Mouse (Mus musculus) liver, embryonic 12.5 days (tissue): ENCODE results near the gene Pard3. TPM values are rescaled to one million over a fixed set of nuclear protein-coding genes. Genes with fewer than 3 reads are reported as not detected.

Experiments
- ATAC-seq: fragments of 200-750 bp; cut with Nextera tagmentation; 2 replicates; pipeline ENCODE4 v1.8.0; 2017; ENCODE audit warnings: moderate number of reproducible peaks, mild to moderate bottlenecking, moderate library complexity
- H3K27ac ChIP-seq: fragments of 300-500 bp; sonication (generic); 2 replicates; pipeline ENCODE4 v1.5.1; 2016; ENCODE audit warnings: mild to moderate bottlenecking
- H3K27me3 ChIP-seq: fragments of 300-500 bp; sonication (generic); replicated peaks from 2 replicates; pipeline ENCODE4 v1.6.1; 2016; ENCODE audit warnings: mild to moderate bottlenecking, moderate library complexity
- H3K36me3 ChIP-seq: fragments of 300-500 bp; sonication (generic); 2 replicates; pipeline ENCODE4 v1.6.1; 2016; ENCODE audit warnings: mild to moderate bottlenecking, moderate library complexity
- H3K4me1 ChIP-seq: fragments of 300-500 bp; sonication (generic); 2 replicates; pipeline ENCODE4 v1.6.1; 2016
- H3K4me2 ChIP-seq: fragments of 300-500 bp; sonication (generic); 2 replicates; pipeline ENCODE4 v1.6.1; 2016; ENCODE audit warnings: mild to moderate bottlenecking, moderate library complexity
- H3K4me3 ChIP-seq: fragments of 300-500 bp; sonication (generic); 2 replicates; pipeline ENCODE4 v1.5.1; 2016; ENCODE audit warnings: mild to moderate bottlenecking, moderate library complexity
- H3K9ac ChIP-seq: fragments of 300-500 bp; sonication (generic); 2 replicates; pipeline ENCODE4 v1.6.1; 2016; ENCODE audit warnings: mild to moderate bottlenecking, moderate library complexity
- H3K9me3 ChIP-seq: fragments of 300-500 bp; sonication (generic); replicated peaks from 2 replicates; pipeline ENCODE4 v1.6.1; 2016; ENCODE audit warnings: mild to moderate bottlenecking, moderate library complexity
- WGBS: fragments of 180-500 bp; shearing (Covaris S2); methylation state at CpG from one replicate; pipeline ENCODE4 v1.1.7; 2016; ENCODE audit not compliant: insufficient replicate concordance; 5-methylcytosine and 5-hydroxymethylcytosine counted together
- polyA plus RNA-seq: library from polyadenylated mRNA; unstranded; fragments of >200 nt; fragmentation: Nextera tagmentation; extraction: Ambion mirVana; gene quantifications from 2 replicates; pipeline ENCODE4 v1.2.1, GENCODE M21; 2016

The Pard3 gene
- polyA plus RNA-seq, 1 experiment from 2014 or later, result 8.5 TPM

DNA sequence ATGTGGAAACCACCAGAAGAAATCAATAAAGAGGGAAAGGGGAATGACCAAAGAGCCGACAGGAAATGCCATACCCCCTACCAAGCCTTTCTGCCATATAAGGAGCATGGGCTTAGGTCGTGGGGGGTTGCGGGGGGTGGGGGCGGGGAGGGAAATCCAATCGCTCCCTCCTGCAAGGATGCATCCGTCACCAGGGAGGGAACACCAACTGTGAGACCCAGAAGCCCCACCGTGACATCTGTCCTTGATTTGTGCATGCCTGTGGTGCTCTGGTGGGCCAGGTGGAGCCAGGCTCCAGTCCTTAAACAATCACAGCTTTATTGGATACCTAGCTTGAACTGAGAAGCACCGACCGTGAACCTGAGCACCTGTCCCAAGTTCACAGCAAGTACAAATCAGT lies 24.7 kb downstream of the Pard3 start:
- no peak overlapping the region for H3K9ac ChIP-seq
- H3K27ac ChIP-seq, result no peak overlapping the region
- H3K4me3 ChIP-seq, result no peak overlapping the region
- H3K4me2 ChIP-seq, result peak overlapping the region; percentile 16; the same call in 1 of the 2 replicates
- ATAC-seq, result 0 out of 2 replicates have a peak, but pooled peaks have one; percentile 23
- WGBS, result 23% methylated on average over 9 of the region's 9 CpGs
- no peaks in the 10 kb centered on the region for H3K9me3 ChIP-seq
- H3K27me3 ChIP-seq, result no peaks in the 10 kb centered on the region
- peaks cover 23% of the 10 kb centered on the region for H3K4me1 ChIP-seq
- no peaks in the 10 kb centered on the region for H3K36me3 ChIP-seq

DNA sequence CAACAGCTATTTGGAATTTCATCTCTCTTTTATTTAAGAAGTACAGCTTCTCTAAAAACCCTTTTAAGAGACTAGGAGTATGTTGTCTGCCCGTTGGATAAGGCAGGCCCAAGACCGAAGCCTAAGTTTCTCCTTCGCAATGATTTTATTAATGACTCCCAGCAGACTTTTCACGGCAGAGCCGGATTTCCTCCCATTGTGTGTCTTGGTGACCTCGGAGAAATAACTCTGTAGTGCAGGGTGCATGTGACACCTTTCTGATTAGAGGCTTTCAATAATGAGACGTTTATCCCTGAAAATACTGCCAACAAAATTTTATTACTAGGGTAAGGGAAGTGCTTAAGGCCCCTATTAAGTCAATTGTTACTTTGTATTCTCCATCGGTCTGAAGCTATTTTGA lies 25.3 kb downstream of the Pard3 start:
- no peak overlapping the region for H3K9ac ChIP-seq
- H3K4me2 ChIP-seq, result no peak overlapping the region
- ATAC-seq, result no peak
- no peak overlapping the region for H3K4me3 ChIP-seq
- WGBS, result 36% methylated on average over 8 of the region's 8 CpGs
- no peaks in the 10 kb centered on the region for H3K36me3 ChIP-seq
- H3K27ac ChIP-seq, result no peak overlapping the region
- H3K4me1 ChIP-seq, result peaks cover 23% of the 10 kb centered on the region
- H3K27me3 ChIP-seq, result no peaks in the 10 kb centered on the region
- H3K9me3 ChIP-seq, result no peaks in the 10 kb centered on the region

DNA sequence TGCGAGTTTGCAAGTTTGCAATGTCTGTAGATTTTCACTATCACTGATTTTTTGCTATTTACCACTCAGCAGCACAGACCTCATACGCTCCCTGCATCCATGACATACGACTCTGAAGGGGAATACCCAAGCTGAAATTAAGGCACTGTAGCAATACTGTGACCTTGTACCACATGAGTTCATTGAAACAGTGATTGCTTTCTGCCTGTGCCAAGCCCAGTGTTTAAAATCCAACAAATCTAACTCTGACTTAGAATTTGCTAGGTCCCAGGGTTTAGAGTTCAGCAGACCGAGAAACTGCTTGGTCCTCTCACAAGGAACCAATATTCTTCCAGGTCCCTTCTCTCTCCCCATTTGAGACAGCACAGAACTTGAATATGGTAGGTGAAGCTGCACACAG lies 26.7 kb downstream of the Pard3 start:
- 63% methylated on average over 4 of the region's 4 CpGs for WGBS
- Histone ChIP-seq H3K36me3 (no peaks in the 10 kb centered on the region), H3K4me1 (peaks cover 23% of the 10 kb centered on the region), H3K9me3 (no peaks in the 10 kb centered on the region), H3K4me2 (no peak overlapping the region), H3K27me3 (no peaks in the 10 kb centered on the region), H3K4me3 (no peak overlapping the region), H3K27ac (no peak overlapping the region), H3K9ac (no peak overlapping the region)
- ATAC-seq, result no peak

DNA sequence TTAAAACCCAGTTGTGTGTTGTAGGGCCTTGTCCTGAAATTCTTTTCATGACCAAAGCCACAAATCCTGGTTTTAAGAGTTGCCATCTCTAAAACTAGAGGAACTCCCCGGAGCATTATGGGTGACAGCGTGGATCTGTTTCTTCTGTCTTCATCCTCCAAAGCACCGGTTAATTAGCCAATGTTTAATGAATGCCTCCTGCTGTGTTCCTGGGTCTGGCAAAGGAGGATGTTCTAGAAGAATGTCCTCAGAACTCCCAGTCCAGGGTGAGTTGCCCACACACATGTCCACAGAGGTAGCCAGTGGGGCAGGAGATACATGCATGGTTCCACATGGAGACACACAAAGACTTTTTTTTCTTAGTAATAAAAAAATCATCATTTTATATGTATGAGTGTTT lies 28.2 kb downstream of the Pard3 start:
- H3K4me1 ChIP-seq, result peaks cover 23% of the 10 kb centered on the region
- H3K9me3 ChIP-seq, result no peaks in the 10 kb centered on the region
- no peak overlapping the region for H3K4me2 ChIP-seq
- ATAC-seq, result no peak
- H3K4me3 ChIP-seq, result no peak overlapping the region
- H3K27me3 ChIP-seq, result no peaks in the 10 kb centered on the region
- H3K36me3 ChIP-seq, result no peaks in the 10 kb centered on the region
- no peak overlapping the region for H3K9ac ChIP-seq
- H3K27ac ChIP-seq, result no peak overlapping the region
- 75% methylated on average over 3 of the region's 3 CpGs for WGBS

DNA sequence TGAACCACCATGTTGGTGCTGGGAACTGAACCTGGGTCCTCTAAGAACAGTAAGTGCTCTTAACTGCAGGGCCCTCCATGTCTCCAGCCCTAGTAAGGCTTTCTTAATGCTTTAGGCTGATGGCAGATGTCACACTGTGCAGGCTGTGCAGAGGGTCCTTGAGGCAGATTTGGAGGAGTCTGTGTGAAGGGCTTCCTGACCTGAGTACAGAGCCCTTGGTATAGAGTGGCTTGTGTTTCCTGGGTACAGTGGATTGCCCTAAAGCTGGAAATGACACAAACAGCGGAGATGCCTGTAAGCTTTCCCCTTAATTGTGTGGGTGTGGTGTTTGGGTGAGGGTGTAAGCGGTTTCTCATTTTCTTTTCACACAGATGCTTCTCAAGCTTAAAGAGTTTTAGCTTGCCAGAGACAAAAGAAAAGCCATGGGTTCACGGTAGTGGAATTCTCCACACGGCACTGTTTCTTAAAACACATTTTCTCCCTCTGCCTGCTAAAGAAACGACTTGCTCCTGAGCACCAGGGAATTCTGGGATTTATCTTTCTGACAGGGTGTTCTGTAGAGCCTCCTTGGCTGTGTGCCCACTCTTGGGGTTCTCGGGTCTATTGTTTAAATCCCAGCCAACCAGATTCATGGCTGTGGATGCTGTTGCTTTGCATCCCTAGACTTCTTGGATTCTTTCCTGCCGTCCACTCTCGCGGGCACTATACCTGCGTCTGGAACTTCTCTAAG lies 28.9 kb downstream of the Pard3 start:
- H3K4me2 ChIP-seq, result no peak overlapping the region
- H3K9me3 ChIP-seq, result no peaks in the 10 kb centered on the region
- H3K4me3 ChIP-seq, result no peak overlapping the region
- 39% methylated on average over 10 of the region's 10 CpGs for WGBS
- H3K27me3 ChIP-seq, result no peaks in the 10 kb centered on the region
- peaks cover 23% of the 10 kb centered on the region for H3K4me1 ChIP-seq
- H3K9ac ChIP-seq, result no peak overlapping the region
- H3K36me3 ChIP-seq, result no peaks in the 10 kb centered on the region
- ATAC-seq, result no peak
- no peak overlapping the region for H3K27ac ChIP-seq

DNA sequence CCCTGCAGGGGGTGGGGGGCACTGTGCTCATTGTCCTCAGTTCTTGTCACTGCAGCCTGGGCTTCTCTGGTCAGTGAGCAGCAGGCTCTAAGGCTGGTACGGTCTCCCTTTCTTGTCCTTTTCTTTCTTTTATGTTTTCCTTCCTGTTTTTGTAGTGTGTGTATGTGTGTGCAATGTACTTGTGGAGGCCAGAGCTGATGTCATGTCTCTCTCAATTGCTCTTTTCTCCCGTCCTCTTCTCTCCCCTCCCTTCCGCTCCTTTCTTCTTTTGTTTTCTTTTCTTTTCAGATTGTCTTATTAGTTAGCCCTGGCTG lies 29.4 kb downstream of the Pard3 start:
- Histone ChIP-seq H3K9ac (no peak overlapping the region), H3K9me3 (no peaks in the 10 kb centered on the region), H3K27ac (no peak overlapping the region), H3K4me2 (no peak overlapping the region), H3K4me1 (peaks cover 18% of the 10 kb centered on the region), H3K36me3 (no peaks in the 10 kb centered on the region), H3K4me3 (no peak overlapping the region), H3K27me3 (no peaks in the 10 kb centered on the region)
- WGBS, result 52% methylated on average over 3 of the region's 3 CpGs
- no peak for ATAC-seq

DNA sequence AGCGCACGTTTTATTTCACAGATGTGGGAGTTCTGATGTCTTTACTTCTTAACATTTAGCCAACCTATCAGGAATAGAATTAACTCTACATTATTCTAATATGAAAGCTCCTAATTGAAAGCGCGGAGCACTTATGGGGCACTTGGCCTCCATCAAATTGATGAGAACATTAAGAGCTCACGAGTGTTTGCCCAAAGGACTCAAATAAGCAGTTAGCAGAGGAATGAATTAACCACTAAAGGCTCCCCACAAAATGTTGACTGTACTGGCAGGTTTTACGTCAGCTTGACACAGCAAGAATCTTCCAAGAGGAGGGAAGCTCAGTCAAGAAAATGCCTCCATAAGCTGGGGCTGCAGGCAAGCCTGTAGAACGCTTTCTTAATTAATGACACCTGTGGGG lies 32.1 kb downstream of the Pard3 start:
- H3K9ac ChIP-seq, result no peak overlapping the region
- no peak overlapping the region for H3K4me2 ChIP-seq
- no peak for ATAC-seq
- peaks cover 14% of the 10 kb centered on the region for H3K4me1 ChIP-seq
- no peak overlapping the region for H3K27ac ChIP-seq
- WGBS, result 75% methylated on average over 7 of the region's 7 CpGs
- H3K36me3 ChIP-seq, result no peaks in the 10 kb centered on the region
- H3K27me3 ChIP-seq, result no peaks in the 10 kb centered on the region
- H3K9me3 ChIP-seq, result no peaks in the 10 kb centered on the region
- no peak overlapping the region for H3K4me3 ChIP-seq

DNA sequence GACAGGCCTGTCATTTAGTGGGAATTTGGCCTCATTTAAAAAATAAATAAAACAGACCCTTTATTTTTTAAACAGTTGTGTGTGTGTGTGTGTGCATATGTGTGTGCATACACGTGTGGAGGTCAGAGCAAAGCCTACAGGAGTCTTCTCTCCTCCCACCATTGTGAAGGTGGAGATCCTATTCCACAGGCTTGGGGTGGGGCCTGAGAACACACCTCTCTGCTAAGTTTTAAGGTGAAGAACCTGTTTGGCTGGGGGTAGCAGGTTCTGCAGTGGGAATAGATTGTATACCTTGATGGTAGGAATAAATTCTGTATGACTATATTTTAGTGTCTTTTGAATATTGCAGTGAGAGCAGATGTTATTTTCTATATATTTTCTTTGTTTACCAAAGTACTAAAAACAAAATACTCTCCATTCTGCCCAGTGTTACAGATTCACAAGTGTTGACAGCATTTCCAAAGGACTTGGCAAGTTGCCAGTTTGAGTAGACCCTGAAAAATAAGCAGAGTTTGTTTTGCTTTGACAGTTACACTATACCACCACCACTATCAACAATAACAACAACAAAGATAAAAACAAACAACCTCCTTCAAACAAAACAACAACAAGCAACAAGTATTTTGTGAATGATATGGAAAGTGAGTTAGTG lies 35.9 kb downstream of the Pard3 start:
- Histone ChIP-seq H3K9ac (no peak overlapping the region), H3K36me3 (no peaks in the 10 kb centered on the region), H3K4me3 (no peak overlapping the region), H3K4me2 (no peak overlapping the region), H3K27me3 (no peaks in the 10 kb centered on the region), H3K4me1 (no peaks in the 10 kb centered on the region), H3K9me3 (no peaks in the 10 kb centered on the region), H3K27ac (no peak overlapping the region)
- 49% methylated on average over 1 of the region's 1 CpGs for WGBS
- ATAC-seq, result no peak

DNA sequence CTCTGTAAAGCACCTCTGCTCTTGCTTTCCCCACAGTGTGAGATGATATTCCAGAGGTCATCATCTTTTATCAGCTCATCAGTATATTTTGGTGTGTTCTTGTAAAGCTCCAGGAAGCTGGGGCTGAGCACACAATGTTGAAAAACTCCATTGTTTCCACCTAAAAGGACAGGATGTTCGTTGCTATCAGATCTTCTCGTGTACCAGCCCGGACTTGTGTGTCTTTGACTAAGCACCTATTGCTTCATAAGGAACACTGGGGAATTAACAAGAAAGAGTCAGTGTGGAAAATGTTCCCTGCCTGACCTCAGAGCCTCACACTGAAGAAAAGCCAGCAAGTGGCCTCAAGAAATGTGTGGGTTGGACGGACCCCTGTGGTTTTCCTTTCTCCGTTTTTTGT lies 39.6 kb downstream of the Pard3 start:
- no peaks in the 10 kb centered on the region for H3K27me3 ChIP-seq
- WGBS, result 41% methylated on average over 5 of the region's 5 CpGs
- no peak overlapping the region for H3K27ac ChIP-seq

DNA sequence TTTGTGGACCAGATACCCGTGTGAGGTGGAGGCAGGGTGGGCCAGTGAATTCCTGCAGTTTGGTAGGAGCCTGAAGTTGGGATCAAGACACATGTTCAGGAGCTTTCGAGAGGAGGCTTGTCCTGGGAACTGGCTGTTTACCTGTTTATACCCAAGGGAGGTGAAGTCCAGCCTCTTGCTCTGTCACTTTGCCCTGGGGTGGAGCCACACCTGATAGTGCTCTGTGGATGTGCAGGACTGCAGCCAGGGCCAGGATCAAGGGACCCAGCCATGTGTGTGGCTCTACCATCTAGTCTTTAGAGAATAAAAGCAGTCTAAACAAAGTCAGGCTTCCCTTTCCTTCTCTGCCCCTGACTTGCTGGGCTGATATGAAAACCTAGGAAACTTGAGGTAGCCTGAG lies 40.9 kb downstream of the Pard3 start:
- Histone ChIP-seq H3K36me3 (no peaks in the 10 kb centered on the region), H3K27me3 (no peaks in the 10 kb centered on the region; the same call in 1 of the 2 replicates), H3K9me3 (no peaks in the 10 kb centered on the region), H3K4me2 (no peak overlapping the region), H3K9ac (no peak overlapping the region), H3K27ac (no peak overlapping the region), H3K4me3 (no peak overlapping the region), H3K4me1 (no peaks in the 10 kb centered on the region)
- 59% methylated on average over 2 of the region's 2 CpGs for WGBS
- no peak for ATAC-seq

More for the DNA sequence above, 39.6 kb downstream of the Pard3 start:
- Histone ChIP-seq H3K9me3 (no peaks in the 10 kb centered on the region), H3K4me3 (no peak overlapping the region), H3K36me3 (no peaks in the 10 kb centered on the region), H3K4me1 (no peaks in the 10 kb centered on the region), H3K4me2 (no peak overlapping the region), H3K9ac (no peak overlapping the region)
- ATAC-seq, result no peak

DNA sequence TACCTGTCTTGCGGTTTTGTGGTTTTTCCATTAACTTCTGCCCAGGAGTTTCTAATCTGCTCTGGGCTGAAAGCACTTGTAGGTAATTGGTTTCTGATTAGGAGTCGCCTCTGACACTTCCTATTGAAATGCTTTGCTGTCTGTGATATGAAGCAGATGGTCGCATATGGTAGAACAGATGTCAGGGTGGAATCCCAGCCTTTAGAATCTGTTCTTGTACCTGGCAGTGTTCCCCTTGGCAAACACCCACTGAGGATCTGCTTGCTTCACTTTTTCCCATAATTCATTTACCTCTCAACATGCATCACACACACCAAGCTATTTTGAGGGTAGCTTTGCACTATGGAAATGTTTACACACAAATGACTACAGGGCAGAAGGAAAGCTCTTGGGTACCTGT lies 44.2 kb downstream of the Pard3 start:
- H3K36me3 ChIP-seq, result no peaks in the 10 kb centered on the region
- H3K4me3 ChIP-seq, result no peak overlapping the region
- H3K9ac ChIP-seq, result no peak overlapping the region
- no peak overlapping the region for H3K27ac ChIP-seq
- no peak for ATAC-seq
- no peak overlapping the region for H3K4me2 ChIP-seq
- H3K4me1 ChIP-seq, result no peaks in the 10 kb centered on the region
- no peaks in the 10 kb centered on the region; the same call in none of the 2 replicates for H3K27me3 ChIP-seq
- no peaks in the 10 kb centered on the region for H3K9me3 ChIP-seq
- 16% methylated on average over 3 of the region's 3 CpGs for WGBS

DNA sequence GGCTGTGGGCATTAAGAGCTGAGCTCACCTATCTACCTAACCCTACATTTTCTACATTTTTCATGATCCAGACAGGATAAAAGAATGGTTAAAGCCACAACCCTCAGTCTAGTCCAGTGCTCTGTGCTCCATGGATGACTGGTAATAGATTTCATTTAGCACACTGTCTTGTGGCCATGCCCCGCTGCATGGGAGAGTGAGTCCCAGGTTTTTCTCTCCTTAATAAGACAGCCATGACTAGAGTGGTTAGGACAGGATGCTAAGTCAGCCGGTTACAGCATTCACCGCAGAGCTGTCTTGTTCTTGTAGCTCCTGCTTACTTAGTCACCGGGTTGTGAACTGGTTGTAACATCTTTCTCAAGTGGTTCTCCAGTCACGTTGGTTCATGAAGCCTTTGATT lies 49.5 kb downstream of the Pard3 start:
- Histone ChIP-seq H3K4me3 (no peak overlapping the region), H3K9me3 (no peaks in the 10 kb centered on the region), H3K27me3 (no peaks in the 10 kb centered on the region; the same call in none of the 2 replicates), H3K4me1 (no peaks in the 10 kb centered on the region), H3K9ac (no peak overlapping the region), H3K27ac (no peak overlapping the region), H3K36me3 (no peaks in the 10 kb centered on the region), H3K4me2 (no peak overlapping the region)
- WGBS, result 64% methylated on average over 5 of the region's 5 CpGs
- no peak for ATAC-seq
